In the genomic region with DNA sequence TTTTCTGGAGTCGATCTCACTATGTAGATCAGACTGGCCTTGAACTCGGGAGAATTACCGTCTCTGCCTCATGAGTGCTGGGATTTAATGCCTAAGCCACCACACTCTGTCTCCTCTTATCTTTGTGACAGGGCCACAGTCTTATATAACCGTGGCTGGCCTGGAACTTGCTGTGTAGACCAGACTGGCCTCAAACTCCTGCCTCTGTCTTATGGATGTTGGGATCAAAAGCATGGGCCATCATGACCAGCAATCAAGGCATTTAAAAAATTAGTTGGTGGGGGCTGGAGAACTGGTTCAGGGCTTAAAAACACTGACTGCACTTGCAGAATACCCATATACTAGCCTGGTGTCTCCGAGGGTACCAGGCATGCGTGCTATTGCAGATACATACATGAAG, we compare ENCODE assay signal across 8 mouse cellular contexts. TPM values are rescaled to one million over a fixed set of nuclear protein-coding genes. Genes with fewer than 3 reads are reported as not detected.
DNase-seq lines count a peak whose midpoint lies in the region; ATAC-seq and TF ChIP-seq lines count a peak whose summit lies in the region.

Gene Pigb, minus strand, starts transcription at position 299 of the 400 bp plus-strand sequence.

- WGBS in kidney, embryonic 14.5 days = 30% methylated on average over 6 of the region's 6 CpGs
- 32% methylated on average over 6 of the region's 6 CpGs for WGBS in olfactory bulb, adult 2 months

- no peak for ATAC-seq in kidney, embryonic 14.5 days (ENCODE audit: low FRiP score, low TSS enrichment)
- ATAC-seq in erythroid progenitor cell, adult 5-6 weeks (replicated peaks; ENCODE audit: low FRiP score, poor library complexity, severe bottlenecking) = peak; percentile 36; the same call in 1 of the 2 replicates
- ATAC-seq in monocyte, adult 5-6 weeks (replicated peaks; ENCODE audit: insufficient number of reproducible peaks, low FRiP score, low TSS enrichment, poor library complexity, severe bottlenecking) = no peak

- H3K9me3 ChIP-seq in kidney, embryonic 14.5 days (ENCODE audit: control insufficient read depth, low read length) = no peaks in the 10 kb centered on the region

- no peaks in the 10 kb centered on the region; the same call in 1 of the 2 replicates for H3K36me3 ChIP-seq in kidney, embryonic 14.5 days (ENCODE audit: control insufficient read depth, insufficient read depth, low read length)

- peak within 1 kb of the TSS; percentile 70 for H3K9ac ChIP-seq in kidney, embryonic 14.5 days (ENCODE audit: low read depth, low read length)

- peaks cover 9% of the 10 kb centered on the region for H3K4me1 ChIP-seq in kidney, embryonic 14.5 days (ENCODE audit: control insufficient read depth, insufficient read depth, low read length)
- H3K4me1 ChIP-seq in olfactory bulb, adult 2 months (ENCODE audit: control insufficient read depth, insufficient read depth, low read length) = peaks cover 8% of the 10 kb centered on the region

- TF ChIP-seq CTCF in olfactory bulb, adult 2 months (IDR thresholded peaks at IDR 0.05; ENCODE audit: insufficient read depth, low read depth, low read length) = no peak

- peak within 1 kb of the TSS; percentile 39; the same call in 1 of the 2 replicates for H3K27ac ChIP-seq in kidney, embryonic 14.5 days (ENCODE audit: low read depth, low read length)
- H3K27ac ChIP-seq in olfactory bulb, adult 2 months (ENCODE audit: insufficient read depth, low read depth, low read length) = peak within 1 kb of the TSS; percentile 70

- intact Hi-C loops in left cerebral cortex, postnatal 25 days (cut with DNase I) = loop anchor here (5.0 kb wide), 1 partner anchor 73 kb away; no protein-coding TSS in a partner anchor

- TF ChIP-seq POLR2A in olfactory bulb, adult 2 months (IDR thresholded peaks at IDR 0.05; ENCODE audit: insufficient read depth, low read depth, low read length) = no peak

- H3K27me3 ChIP-seq in kidney, embryonic 14.5 days (ENCODE audit: control insufficient read depth, insufficient read depth, low read length) = no peaks in the 10 kb centered on the region

- no peak for DNase-seq in kidney, postnatal 25 days
- DNase-seq in MN1 (ENCODE audit: low spot score) = peak; percentile 22
- DNase-seq in left cerebral cortex, postnatal 25 days (ENCODE audit: low spot score in 2 of 2) = peak in 1 of 2 experiments; percentile 11
- DNase-seq in T-cell, adult 2 months (ENCODE audit: low spot score) = no peak

- peak within 1 kb of the TSS; percentile 72 for H3K4me3 ChIP-seq in kidney, embryonic 14.5 days (ENCODE audit: low read length)
- H3K4me3 ChIP-seq in olfactory bulb, adult 2 months (ENCODE audit: insufficient read depth, low read depth, low read length) = peak within 1 kb of the TSS; percentile 91

- H3K4me2 ChIP-seq in kidney, embryonic 14.5 days (replicated peaks; ENCODE audit: low read depth, low read length) = peak within 1 kb of the TSS; percentile 74

RNA-seq across cellular contexts. Expression of gene Pigb, which starts in this region (rescaled TPM):
- polyA plus RNA-seq in kidney, embryonic 14.5 days (2014; fragmentation: Nextera tagmentation; extraction: Ambion mirVana) = 12.7 and 18.9 TPM in 2 replicates
- 6.8 and 14.7 TPM in 2 replicates for total RNA-seq in erythroid progenitor cell, adult 5-6 weeks (2015; ENCODE audit: low replicate concordance)
- 0.83 and 1.0 TPM in 2 replicates for total RNA-seq in erythroid progenitor cell, adult 5-6 weeks (2017; ENCODE audit: low replicate concordance)
- 10 to 100 TPM; 14.6 to 16.7 TPM for total RNA-seq in left cerebral cortex, postnatal 25 days (2021)
- not detected in 2 replicates for polyA plus RNA-seq in olfactory bulb, adult 2 months (2012; ENCODE audit: insufficient read depth, insufficient read length, low replicate concordance, missing spikeins)
- 3.0 to 9.6 TPM (median 5.2 TPM) in 3 replicates for total RNA-seq in monocyte, adult 5-6 weeks (2017)
